Mouse (Mus musculus): ENCODE measurements at regions not wholly inside any gene's neighbourhood (a gene's known extent, or its start where the extent isn't known, plus 50 kb on each side); places are given as distances from the start of the nearest gene placed in this dataset.
"Not testable (repeated sequence)": the region's sequence is repeated elsewhere in the genome, so short reads cannot be mapped to it uniquely, and the experiment has no call there.

- DNase-seq (ENCODE audit: low spot score): peak; percentile 23
Measured at GRCm38 (mm10) chr1:51596935-51597820, 119.0 kb upstream of the Nabp1 start.

GRCm38 (mm10) chr1:51594666-51595065 lies 116.4 kb upstream of the Nabp1 start:
- no peak for DNase-seq (ENCODE audit: low spot score)

GRCm38 (mm10) chr1:51593621-51594441 lies 115.6 kb upstream of the Nabp1 start:
- DNase-seq (ENCODE audit: low spot score): no peak

GRCm38 (mm10) chr1:51591886-51592285 lies 113.7 kb upstream of the Nabp1 start:
- no peak for DNase-seq (ENCODE audit: low spot score)

- DNase-seq (ENCODE audit: low spot score): no peak
Measured at GRCm38 (mm10) chr1:51590606-51591400, 112.6 kb upstream of the Nabp1 start.

GRCm38 (mm10) chr1:51584925-51585424 lies 106.8 kb upstream of the Nabp1 start:
- no peak for DNase-seq (ENCODE audit: low spot score)

GRCm38 (mm10) chr1:51583871-51584270 lies 105.6 kb upstream of the Nabp1 start:
- DNase-seq (ENCODE audit: low spot score): no peak

- no peak for DNase-seq (ENCODE audit: low spot score)
Measured at GRCm38 (mm10) chr1:51580074-51580473, 101.8 kb upstream of the Nabp1 start.

GRCm38 (mm10) chr1:51577701-51578100 lies 99.5 kb upstream of the Nabp1 start:
- no peak for DNase-seq (ENCODE audit: low spot score)

- no peak for DNase-seq (ENCODE audit: low spot score)
Measured at GRCm38 (mm10) chr1:51572314-51573078, 94.3 kb upstream of the Nabp1 start.

- no peak for DNase-seq (ENCODE audit: low spot score)
Measured at GRCm38 (mm10) chr1:51569625-51570024, 91.4 kb upstream of the Nabp1 start.

- DNase-seq (ENCODE audit: low spot score): no peak
Measured at GRCm38 (mm10) chr1:51566170-51566649, 88.0 kb upstream of the Nabp1 start.

- DNase-seq (ENCODE audit: low spot score): not testable (repeated sequence)
Measured at GRCm38 (mm10) chr1:51556616-51557015, 78.4 kb upstream of the Nabp1 start.

GRCm38 (mm10) chr1:51553738-51554137 lies 75.5 kb upstream of the Nabp1 start:
- no peak for DNase-seq (ENCODE audit: low spot score)

- no peak for DNase-seq (ENCODE audit: low spot score)
Measured at GRCm38 (mm10) chr1:51551624-51552023, 73.4 kb upstream of the Nabp1 start.

- DNase-seq (ENCODE audit: low spot score): no peak
Measured at GRCm38 (mm10) chr1:51542801-51543200, 64.6 kb upstream of the Nabp1 start.

- no peak for DNase-seq (ENCODE audit: low spot score)
Measured at GRCm38 (mm10) chr1:51539634-51540033, 61.4 kb upstream of the Nabp1 start.

- DNase-seq (ENCODE audit: low spot score): no peak
Measured at GRCm38 (mm10) chr1:51538836-51539235, 60.6 kb upstream of the Nabp1 start.

- no peak for DNase-seq (ENCODE audit: low spot score)
Measured at GRCm38 (mm10) chr1:51537765-51538360, 59.6 kb upstream of the Nabp1 start.

GRCm38 (mm10) chr1:51536076-51536475 lies 57.9 kb upstream of the Nabp1 start:
- DNase-seq (ENCODE audit: low spot score): no peak

GRCm38 (mm10) chr1:51535414-51535813 lies 57.2 kb upstream of the Nabp1 start:
- no peak for DNase-seq (ENCODE audit: low spot score)
